Mouse (Mus musculus) E14TG2a.4 (cell line): ENCODE measurements at regions not wholly inside any gene's neighbourhood (a gene's known extent, or its start where the extent isn't known, plus 50 kb on each side); places are given as distances from the start of the nearest gene placed in this dataset.

ENCODE experiments used
- CTCF ChIP-seq: conservative IDR thresholded peaks from 2 replicates; pipeline ENCODE4 v1.5.1; 2014; ENCODE audit warnings: low read length
- NANOG ChIP-seq: IDR thresholded peaks from 2 replicates; pipeline ENCODE4 v1.6.1; 2014; ENCODE audit warnings: borderline replicate concordance, low read length, mixed read lengths

DNA sequence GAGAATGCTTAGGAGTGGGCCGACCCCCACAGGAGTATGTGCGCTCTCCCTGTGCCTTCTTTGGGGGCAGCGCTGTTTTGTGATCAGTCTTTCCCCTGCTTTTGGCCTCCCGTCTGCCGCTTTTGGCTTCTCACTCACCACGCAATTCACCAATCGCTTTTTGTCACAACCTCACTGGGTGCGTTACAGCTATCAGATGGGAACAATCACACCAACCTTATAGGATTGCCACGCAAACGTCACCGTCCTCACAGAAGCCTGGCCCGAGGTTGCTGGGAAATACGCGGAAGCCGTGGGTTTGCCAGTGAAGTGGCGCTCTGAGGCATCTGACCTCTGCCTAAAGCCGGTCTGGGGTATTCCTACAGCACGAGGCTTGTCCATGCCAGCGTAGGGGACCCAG is 111.1 kb downstream of the Ddx11 start:
- TF ChIP-seq CTCF (no peak), NANOG (no peak)
